Mouse (Mus musculus) MEL (cell line): ENCODE measurements around the gene a.

ENCODE experiments used
- GATA1 ChIP-seq: IDR thresholded peaks from 2 replicates; pipeline ENCODE4 v1.6.1; 2011; ENCODE audit warnings: low read depth, low read length, improper control_type of control experiment
- NELFE ChIP-seq: IDR thresholded peaks from 2 replicates; pipeline ENCODE4 v1.6.1; 2011; ENCODE audit warnings: low read depth, low read length, improper control_type of control experiment
- NRF1 ChIP-seq: IDR thresholded peaks from 2 replicates; pipeline ENCODE4 v1.6.1; 2014; ENCODE audit warnings: low read depth, mild to moderate bottlenecking, inconsistent platforms, low read length, improper control_type of control experiment, moderate library complexity; ENCODE audit not compliant: poor library complexity, insufficient read depth, severe bottlenecking

DNA sequence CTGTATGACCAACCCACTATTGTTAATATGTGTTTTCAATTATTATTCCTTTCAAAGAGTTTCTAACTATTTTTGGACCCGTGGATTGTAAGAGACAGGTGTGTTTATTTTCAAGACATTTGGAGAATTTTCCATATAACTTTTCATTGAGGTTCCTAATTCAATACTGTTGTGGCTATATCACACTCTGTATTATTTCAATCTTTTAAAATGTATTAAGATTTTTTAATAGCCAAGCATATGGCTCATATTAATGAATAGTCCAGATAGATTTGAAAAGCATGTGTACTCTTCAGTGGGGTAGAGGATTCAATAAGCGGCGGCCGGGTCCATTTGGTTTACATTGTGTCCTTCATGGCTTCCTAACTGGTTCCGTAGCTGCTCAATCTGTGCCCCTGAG, 168.3 kb downstream of the a start:
- TF ChIP-seq NELFE = no peak
- no peak for TF ChIP-seq NRF1
- TF ChIP-seq GATA1 = no peak
